Mouse (Mus musculus) cortical plate, adult 2 months (tissue): ENCODE results near the gene Sugct.

Experiments used
- CTCF ChIP-seq: fragments of 200-500 bp; IDR thresholded peaks from 2 replicates; pipeline ENCODE4 v1.5.1; 2011; ENCODE audit warnings: mild to moderate bottlenecking, control low read depth, low read length; ENCODE audit not compliant: insufficient read depth; ENCODE audit errors: extremely low read depth
- POLR2A ChIP-seq: fragments of 200-500 bp; IDR thresholded peaks from 2 replicates; pipeline ENCODE4 v1.6.1; 2011; ENCODE audit warnings: mild to moderate bottlenecking, low read length, control low read depth; ENCODE audit not compliant: insufficient read depth; ENCODE audit errors: extremely low read depth

- TF ChIP-seq CTCF = no peak
- TF ChIP-seq POLR2A = no peak
Observed at GRCm38 (mm10) chr13:17494936-17495335, 200.4 kb downstream of the Sugct start.
